Mouse (Mus musculus) spleen, adult 18-20 months (tissue): ENCODE results near the gene Slc6a1.

ENCODE experiments used
- DNase-seq, 2 experiments: peaks; one replicate each; pipeline ENCODE4 v3.0.0; 2022; ENCODE audit warnings: mixed read lengths in 2 of 2

Slc6a1 gene

DNA sequence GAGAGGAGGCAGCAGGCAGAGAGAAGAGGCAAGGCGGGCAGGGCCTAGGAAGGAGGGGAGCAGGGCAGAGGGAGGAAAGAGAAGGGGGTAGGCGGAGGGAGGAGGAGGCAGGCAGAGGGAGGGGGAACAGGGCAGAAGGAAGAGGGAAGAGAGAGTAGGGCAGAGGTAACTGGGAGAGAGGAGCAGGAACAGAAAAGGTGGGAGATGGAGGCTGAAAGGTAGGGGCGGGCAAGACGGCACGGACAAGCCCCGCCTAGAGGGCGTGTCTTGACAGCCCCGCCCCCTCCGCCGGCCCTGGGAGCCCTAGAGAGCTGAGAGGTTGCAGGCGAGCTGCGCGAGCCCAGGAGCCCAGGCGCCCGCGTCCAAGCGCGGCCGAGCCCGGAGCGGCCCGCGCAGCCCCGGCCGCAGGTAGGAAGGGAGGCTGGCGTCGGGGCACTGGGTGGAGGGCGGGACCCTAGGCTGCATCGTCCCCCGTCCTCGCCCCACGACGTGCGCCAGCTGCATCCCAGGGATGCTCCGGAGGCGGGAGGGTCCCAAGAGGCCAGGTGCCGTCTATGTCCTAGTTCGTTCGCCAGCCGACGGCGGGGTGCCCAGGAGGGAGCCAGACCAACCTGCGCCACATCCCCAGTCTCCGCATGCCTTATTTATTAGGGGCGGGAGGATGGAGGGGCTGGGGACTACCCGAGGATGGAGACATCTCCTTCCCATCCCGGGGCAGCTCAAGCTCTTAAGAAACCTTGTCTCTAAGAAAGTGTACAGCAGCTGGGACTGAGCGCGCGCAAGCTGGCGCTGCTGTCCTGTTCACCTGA, at the start of gene Slc6a1:
TSS of gene Slc6a1 (plus strand) at position 167 of the 809 bp plus-strand sequence.
- DNase-seq: peak in 1 of 2 experiments; percentile 6

- no peak for DNase-seq
These were observed 43.4 kb upstream of the Slc6a1 start for GRCm38 (mm10) chr6:114238892-114239644.

- no peak for DNase-seq
These were observed 36.8 kb upstream of the Slc6a1 start for GRCm38 (mm10) chr6:114245665-114246064.

GRCm38 (mm10) chr6:114250311-114250710, 32.1 kb upstream of the Slc6a1 start:
- DNase-seq: peak; percentile 12 to 62

DNA sequence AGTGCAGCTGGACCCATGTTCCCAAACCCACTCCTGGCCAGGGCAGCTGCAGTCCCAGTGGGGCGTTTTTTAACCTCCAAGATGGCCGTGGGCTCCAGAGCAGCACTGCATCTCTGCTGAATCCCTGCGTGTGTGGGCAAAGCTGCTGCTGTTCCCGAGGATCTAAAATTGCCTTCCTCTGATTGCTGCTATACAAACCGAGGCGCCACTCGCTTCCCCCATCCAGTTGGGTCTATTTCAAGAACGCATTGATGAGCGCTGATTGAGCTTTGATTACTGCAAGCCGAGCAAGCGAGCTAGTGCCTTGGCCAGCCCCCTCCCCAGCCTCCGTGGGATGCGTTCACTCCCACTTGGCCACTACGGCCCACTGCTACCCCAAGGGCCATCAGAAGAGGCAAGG, 27.5 kb upstream of the Slc6a1 start:
- DNase-seq: no peak

DNA sequence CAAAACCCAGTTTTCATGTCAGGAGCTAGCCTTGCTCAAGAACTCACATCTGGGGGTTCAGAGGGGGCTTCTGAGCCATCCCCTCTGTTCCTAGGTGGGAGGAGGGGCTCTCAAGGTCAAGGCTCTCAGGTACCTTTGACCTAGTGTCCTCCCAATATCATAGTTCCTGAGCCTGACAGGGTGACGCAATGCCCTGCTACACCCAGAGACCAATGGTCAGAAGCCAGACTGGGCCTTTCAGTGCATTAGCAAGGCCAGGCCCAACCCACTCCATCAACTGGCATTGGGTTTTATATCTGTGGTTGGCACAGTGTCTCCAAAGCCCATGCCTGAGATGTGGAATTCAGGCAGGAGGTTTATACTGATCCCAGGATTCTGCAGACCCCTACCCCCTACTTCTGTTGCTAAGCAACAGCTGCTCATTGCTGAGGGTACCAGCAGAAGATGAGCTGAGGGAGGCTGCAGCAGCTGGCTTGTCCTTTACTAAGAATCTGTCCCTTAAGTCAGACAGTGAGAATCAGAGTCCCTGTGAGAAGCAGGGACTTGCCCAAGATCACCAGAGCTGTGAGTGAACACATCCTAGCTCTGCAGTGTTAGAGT, 24.6 kb upstream of the Slc6a1 start:
- no peak for DNase-seq

GRCm38 (mm10) chr6:114258661-114259193, 23.7 kb upstream of the Slc6a1 start:
- DNase-seq: no peak

- DNase-seq: no peak
These were observed 20.8 kb upstream of the Slc6a1 start for GRCm38 (mm10) chr6:114261609-114262008.

DNA sequence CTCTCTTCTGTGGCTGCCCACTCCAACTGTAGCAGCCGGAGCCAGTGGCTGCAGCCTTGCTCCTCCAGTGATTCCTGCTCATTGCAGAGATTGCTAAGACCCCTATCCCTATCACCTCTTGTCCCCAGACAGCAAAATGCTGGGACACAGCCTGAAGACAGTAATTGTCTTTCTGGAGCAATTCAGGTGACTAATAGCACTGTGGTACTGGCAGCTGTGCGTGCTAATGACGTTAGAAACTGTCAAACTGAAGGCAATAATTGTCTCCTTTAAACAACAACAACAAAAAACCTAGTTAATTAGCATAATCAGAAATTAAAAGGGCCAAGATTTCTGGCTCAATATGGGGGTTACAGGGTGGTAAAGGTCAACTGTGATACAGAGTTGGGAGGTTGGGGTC, 18.4 kb upstream of the Slc6a1 start:
- DNase-seq: no peak

DNA sequence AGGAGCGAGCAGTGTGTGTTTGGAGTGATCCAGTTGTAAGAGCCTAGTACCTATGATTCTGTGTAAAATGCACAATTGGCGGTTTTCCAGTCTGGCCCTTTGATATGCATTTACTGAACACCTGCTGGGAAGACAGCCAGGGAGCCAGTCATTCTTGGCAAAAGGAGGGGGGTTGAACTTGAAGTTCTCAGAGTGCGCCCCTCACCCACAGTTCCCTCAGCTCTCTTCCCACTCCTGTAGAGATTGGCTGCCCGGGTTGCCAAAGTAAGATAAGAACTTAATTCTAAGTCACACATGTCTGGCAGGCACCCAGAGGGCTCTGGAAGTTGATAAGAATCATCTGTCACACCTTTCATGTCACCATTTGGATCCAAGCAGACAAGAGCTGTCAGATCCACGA, 18.0 kb upstream of the Slc6a1 start:
- DNase-seq: no peak

- DNase-seq: no peak
These were observed 16.2 kb upstream of the Slc6a1 start for GRCm38 (mm10) chr6:114266273-114266672.

DNA sequence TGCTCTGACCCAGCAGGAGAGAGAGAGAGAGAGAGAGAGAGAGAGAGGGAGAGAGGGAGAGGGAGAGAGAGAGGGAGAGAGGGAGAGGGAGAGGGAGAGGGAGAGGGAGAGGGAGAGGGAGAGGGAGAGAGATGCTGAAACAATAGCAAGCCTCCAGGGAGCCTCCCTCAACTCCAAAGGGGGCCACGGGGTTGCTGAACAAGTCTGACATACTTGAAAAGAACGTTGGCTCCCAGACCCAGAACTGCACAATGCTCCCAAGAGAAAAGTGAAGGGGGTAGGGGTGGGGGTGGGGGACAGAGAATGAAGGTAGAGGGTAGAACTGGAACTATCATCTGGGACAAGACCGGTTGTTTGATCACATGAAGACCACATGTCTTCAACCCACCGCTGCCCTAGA, 14.5 kb upstream of the Slc6a1 start:
- no peak for DNase-seq

DNA sequence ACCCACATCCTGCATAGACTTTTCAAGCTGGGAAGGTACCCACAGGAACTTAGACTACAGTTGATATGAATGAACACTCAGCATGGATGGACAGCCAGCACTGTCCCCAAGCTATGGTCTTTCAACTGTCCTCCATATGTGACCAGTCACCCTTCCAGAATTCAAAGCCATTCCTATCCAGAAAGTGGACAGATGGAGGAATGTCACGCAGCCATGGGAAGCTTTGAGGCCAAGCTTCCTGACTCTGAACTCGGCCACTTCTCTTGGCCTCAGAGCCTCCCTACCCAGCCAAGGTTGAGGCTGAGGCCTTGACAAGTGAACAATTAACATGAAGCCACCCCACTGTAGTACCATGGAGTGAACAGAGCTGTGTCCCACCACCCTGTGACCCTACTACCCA, 12.8 kb upstream of the Slc6a1 start:
- no peak for DNase-seq

DNA sequence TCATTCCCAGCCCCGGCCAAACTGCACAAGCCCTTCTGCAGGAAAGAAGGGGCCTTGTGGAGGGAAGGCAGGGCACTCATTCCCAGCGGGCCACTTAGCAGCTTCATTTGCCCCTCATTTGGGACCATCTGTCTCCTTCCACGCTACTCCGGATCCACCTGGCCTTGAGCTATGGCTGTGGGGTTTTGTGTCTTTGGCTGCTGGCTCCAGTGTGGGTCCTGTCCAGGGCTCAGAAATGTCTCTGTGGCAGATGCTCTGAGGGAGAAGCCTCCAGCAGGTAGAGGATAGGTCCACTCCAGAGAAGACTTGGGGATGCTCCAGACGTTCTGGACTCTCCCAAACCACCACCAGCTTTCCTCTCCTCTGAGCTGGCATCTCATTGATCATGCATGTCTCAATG, 11.6 kb upstream of the Slc6a1 start:
- no peak for DNase-seq

GRCm38 (mm10) chr6:114272279-114272678, 10.2 kb upstream of the Slc6a1 start:
- no peak for DNase-seq

- no peak for DNase-seq
These were observed 8.3 kb upstream of the Slc6a1 start for GRCm38 (mm10) chr6:114273997-114274728.

GRCm38 (mm10) chr6:114275800-114276199, 6.6 kb upstream of the Slc6a1 start:
- no peak for DNase-seq

- no peak for DNase-seq
These were observed 889 bp downstream of the Slc6a1 start for GRCm38 (mm10) chr6:114283278-114283770.

GRCm38 (mm10) chr6:114283927-114284703, 1.7 kb downstream of the Slc6a1 start:
- no peak for DNase-seq

DNA sequence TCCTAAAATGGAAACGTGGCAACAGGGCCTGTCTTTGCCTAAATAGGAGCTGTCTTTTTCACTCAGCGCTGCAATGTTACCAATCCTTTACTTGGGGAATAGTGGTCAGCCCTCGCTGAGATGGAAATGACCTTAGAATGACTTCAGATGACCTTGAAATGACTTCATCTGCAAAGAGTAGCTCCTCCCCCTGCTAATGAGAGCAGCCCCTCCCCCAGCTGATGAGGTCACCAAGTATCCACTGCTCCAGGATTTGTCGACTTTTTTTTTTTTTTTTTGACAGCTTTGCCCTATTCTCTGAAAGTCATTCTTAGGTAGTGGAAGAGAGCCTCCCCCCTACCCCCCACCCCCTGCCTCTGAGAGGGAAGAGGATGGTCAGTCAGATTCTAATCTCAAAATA, 3.0 kb downstream of the Slc6a1 start:
- DNase-seq: no peak

GRCm38 (mm10) chr6:114289106-114289505, 6.7 kb downstream of the Slc6a1 start:
- no peak for DNase-seq

- DNase-seq: no peak
These were observed 7.7 kb downstream of the Slc6a1 start for GRCm38 (mm10) chr6:114290184-114290583.
